Mouse (Mus musculus): ENCODE data around the gene Myh13.

Gene Myh13

GRCm38 (mm10) chr11:67321358-67321757, at the start of gene Myh13:
Gene Myh13 (plus strand): TSS chr11:67321658.
- no peak for DNase-seq (ENCODE audit: low spot score in 2 of 2)

GRCm38 (mm10) chr11:67276601-67277174, 44.8 kb upstream of the Myh13 start, which contains the start of gene Myh8:
Gene Myh8 (plus strand): TSS chr11:67277124.
- no peak for DNase-seq (ENCODE audit: low spot score in 2 of 2)

- no peak for DNase-seq (ENCODE audit: low spot score in 2 of 2)
Observed at GRCm38 (mm10) chr11:67293440-67293839, 28.0 kb upstream of the Myh13 start.

- no peak for DNase-seq (ENCODE audit: low spot score in 2 of 2)
Observed at GRCm38 (mm10) chr11:67313733-67314452, 7.6 kb upstream of the Myh13 start.

- no peak for DNase-seq (ENCODE audit: low spot score in 2 of 2)
Observed at GRCm38 (mm10) chr11:67326536-67326935, 5.1 kb downstream of the Myh13 start.

GRCm38 (mm10) chr11:67344556-67344955, 23.1 kb downstream of the Myh13 start:
- no peak for DNase-seq (ENCODE audit: low spot score in 2 of 2)

GRCm38 (mm10) chr11:67345186-67345855, 23.9 kb downstream of the Myh13 start:
- no peak for DNase-seq (ENCODE audit: low spot score in 2 of 2)

GRCm38 (mm10) chr11:67345856-67346236, 24.4 kb downstream of the Myh13 start:
- no peak for DNase-seq (ENCODE audit: low spot score in 2 of 2)

GRCm38 (mm10) chr11:67350153-67350768, 28.8 kb downstream of the Myh13 start:
- peak in 1 of 2 experiments; percentile 34 for DNase-seq (ENCODE audit: low spot score in 2 of 2)

GRCm38 (mm10) chr11:67353011-67353410, 31.6 kb downstream of the Myh13 start:
- DNase-seq (ENCODE audit: low spot score in 2 of 2) = no peak

- no peak for DNase-seq (ENCODE audit: low spot score in 2 of 2)
Observed at GRCm38 (mm10) chr11:67358031-67358430, 36.6 kb downstream of the Myh13 start.

GRCm38 (mm10) chr11:67362236-67362635, 40.8 kb downstream of the Myh13 start:
- DNase-seq (ENCODE audit: low spot score in 2 of 2) = no peak

- no peak for DNase-seq (ENCODE audit: low spot score in 2 of 2)
Observed at GRCm38 (mm10) chr11:67364551-67364950, 43.1 kb downstream of the Myh13 start.

GRCm38 (mm10) chr11:67364986-67365721, 43.7 kb downstream of the Myh13 start:
- DNase-seq (ENCODE audit: low spot score in 2 of 2) = no peak

- DNase-seq (ENCODE audit: low spot score in 2 of 2) = no peak
Observed at GRCm38 (mm10) chr11:67366936-67367335, 45.5 kb downstream of the Myh13 start.

- no peak for DNase-seq (ENCODE audit: low spot score in 2 of 2)
Observed at GRCm38 (mm10) chr11:67373333-67373732, 51.9 kb downstream of the Myh13 start.

GRCm38 (mm10) chr11:67376308-67376707, 54.9 kb downstream of the Myh13 start:
- no peak for DNase-seq (ENCODE audit: low spot score in 2 of 2)

GRCm38 (mm10) chr11:67379703-67380510, 58.4 kb downstream of the Myh13 start:
- DNase-seq (ENCODE audit: low spot score in 2 of 2) = no peak

GRCm38 (mm10) chr11:67381833-67382232, 60.4 kb downstream of the Myh13 start:
- DNase-seq (ENCODE audit: low spot score in 2 of 2) = no peak

GRCm38 (mm10) chr11:67384653-67385052, 63.2 kb downstream of the Myh13 start:
- DNase-seq (ENCODE audit: low spot score in 2 of 2) = no peak

All from spleen, postnatal 14 days (tissue).